Mouse (Mus musculus) thymus, adult 18-20 months (tissue): Measurements from ENCODE around the gene Thra.
A peak's percentile ranks its signal among the peaks of the same experiment; 100 is the strongest.

ENCODE experiments used
- DNase-seq, 2 experiments: peaks; one replicate each; pipeline ENCODE4 v3.0.0; 2022; ENCODE audit warnings: mixed read lengths in 2 of 2

Thra gene

GRCm38 (mm10) chr11:98781851-98782512 lies 41.5 kb downstream of the Thra start:
- no peak for DNase-seq

GRCm38 (mm10) chr11:98782651-98783235 lies 42.3 kb downstream of the Thra start:
- DNase-seq: no peak

- DNase-seq: peak; percentile 77
Observed at GRCm38 (mm10) chr11:98783236-98783696, 42.8 kb downstream of the Thra start.

- DNase-seq: no peak
Observed at GRCm38 (mm10) chr11:98784139-98784538, 43.7 kb downstream of the Thra start.

- DNase-seq: no peak
Observed at GRCm38 (mm10) chr11:98785214-98785613, 44.8 kb downstream of the Thra start.

- DNase-seq: peak; percentile 65 to 77
Observed at GRCm38 (mm10) chr11:98785772-98786281, 45.4 kb downstream of the Thra start.

- DNase-seq: peak; percentile 79 to 91
Observed at GRCm38 (mm10) chr11:98786359-98787214, 46.1 kb downstream of the Thra start.

GRCm38 (mm10) chr11:98787229-98787628 lies 46.8 kb downstream of the Thra start:
- DNase-seq: no peak

GRCm38 (mm10) chr11:98787691-98788090 lies 47.3 kb downstream of the Thra start:
- no peak for DNase-seq

GRCm38 (mm10) chr11:98788139-98788538 lies 47.7 kb downstream of the Thra start:
- DNase-seq: no peak

- DNase-seq: peak; percentile 82 to 90
Observed at GRCm38 (mm10) chr11:98788550-98789218, 48.2 kb downstream of the Thra start.

GRCm38 (mm10) chr11:98789219-98789807 lies 48.9 kb downstream of the Thra start:
- no peak for DNase-seq

GRCm38 (mm10) chr11:98789824-98790223 lies 49.4 kb downstream of the Thra start:
- no peak for DNase-seq

GRCm38 (mm10) chr11:98790631-98791205 lies 50.3 kb downstream of the Thra start:
- DNase-seq: no peak

- DNase-seq: no peak
Observed at GRCm38 (mm10) chr11:98791448-98791847, 51.0 kb downstream of the Thra start.

- no peak for DNase-seq
Observed at GRCm38 (mm10) chr11:98792081-98792480, 51.6 kb downstream of the Thra start.

- no peak for DNase-seq
Observed at GRCm38 (mm10) chr11:98794469-98795014, 54.1 kb downstream of the Thra start.

- peak; percentile 80 to 84 for DNase-seq
Observed at GRCm38 (mm10) chr11:98795015-98795713, 54.7 kb downstream of the Thra start, which contains the start of gene Msl1. Gene Msl1, plus strand, starts transcription at chr11:98795516.

- peak; percentile 39 to 46 for DNase-seq
Observed at GRCm38 (mm10) chr11:98795714-98796514, 55.5 kb downstream of the Thra start.
